Mouse (Mus musculus): ENCODE results near the gene Sdk1.

Sdk1 gene

DNA sequence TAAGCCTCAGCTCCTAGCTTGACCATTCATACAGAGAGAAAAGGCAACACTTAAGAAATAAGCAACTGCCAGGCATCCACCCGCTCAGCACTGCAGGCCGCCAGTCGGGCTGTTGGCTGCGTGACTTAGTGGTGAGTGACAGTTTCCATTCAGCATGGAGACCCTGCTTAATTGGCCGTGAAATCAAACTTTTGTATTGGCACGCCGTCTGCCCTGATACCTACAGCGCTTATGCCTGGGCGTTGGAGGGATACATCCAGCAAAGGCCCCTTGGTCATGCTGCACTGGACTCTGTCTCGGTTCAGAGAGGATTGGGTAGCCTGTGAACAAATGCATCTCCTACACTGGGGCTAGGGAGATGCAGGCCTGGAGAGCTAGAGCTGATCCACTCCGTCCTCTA lies 938.0 kb downstream of the Sdk1 start:
- Histone ChIP-seq H3K27me3 (ENCODE audit: control insufficient read depth, insufficient read depth, low read length, poor library complexity, severe bottlenecking) (no peaks in the 10 kb centered on the region), H3K36me3 (ENCODE audit: control insufficient read depth, insufficient read depth, low read length, poor library complexity, severe bottlenecking) (no peaks in the 10 kb centered on the region)
- no peak for DNase-seq (ENCODE audit: low read depth, low spot score)

DNA sequence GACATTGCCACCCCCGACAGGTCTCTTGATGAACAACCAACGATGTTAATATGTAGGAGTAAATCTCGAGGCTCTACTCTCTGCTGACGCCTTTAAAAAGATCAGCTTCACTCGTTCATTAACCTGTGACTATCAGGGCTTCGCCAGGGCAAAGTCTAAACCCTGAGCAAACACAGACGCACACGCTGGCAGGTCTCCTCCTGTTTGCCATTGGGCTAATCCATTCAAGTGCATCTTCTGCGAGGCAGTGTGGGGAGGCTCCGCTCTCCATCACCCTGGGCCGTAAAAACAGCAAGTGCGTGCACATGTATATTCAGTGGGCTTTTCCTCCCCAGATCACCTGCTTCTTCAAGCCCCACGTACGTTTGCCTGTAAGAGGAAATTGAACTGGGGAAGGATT lies 940.6 kb downstream of the Sdk1 start:
- DNase-seq (ENCODE audit: low read depth, low spot score): no peak

GRCm38 (mm10) chr5:142188765-142189164 lies 947.5 kb downstream of the Sdk1 start:
- Histone ChIP-seq H3K27me3 (ENCODE audit: control insufficient read depth, insufficient read depth, low read length, poor library complexity, severe bottlenecking) (no peaks in the 10 kb centered on the region), H3K36me3 (ENCODE audit: control insufficient read depth, insufficient read depth, low read length, poor library complexity, severe bottlenecking) (no peaks in the 10 kb centered on the region)
- no peak for DNase-seq (ENCODE audit: low read depth, low spot score)

More for the DNA sequence above, 940.6 kb downstream of the Sdk1 start:
- Histone ChIP-seq H3K27me3 (ENCODE audit: control insufficient read depth, insufficient read depth, low read length, poor library complexity, severe bottlenecking) (no peaks in the 10 kb centered on the region), H3K36me3 (ENCODE audit: control insufficient read depth, insufficient read depth, low read length, poor library complexity, severe bottlenecking) (no peaks in the 10 kb centered on the region)

GRCm38 (mm10) chr5:142209911-142210310 lies 968.6 kb downstream of the Sdk1 start:
- H3K27me3 ChIP-seq (ENCODE audit: control insufficient read depth, insufficient read depth, low read length, poor library complexity, severe bottlenecking): no peaks in the 10 kb centered on the region
- no peaks in the 10 kb centered on the region for H3K36me3 ChIP-seq (ENCODE audit: control insufficient read depth, insufficient read depth, low read length, poor library complexity, severe bottlenecking)
- DNase-seq (ENCODE audit: low read depth, low spot score): peak; percentile 8

DNA sequence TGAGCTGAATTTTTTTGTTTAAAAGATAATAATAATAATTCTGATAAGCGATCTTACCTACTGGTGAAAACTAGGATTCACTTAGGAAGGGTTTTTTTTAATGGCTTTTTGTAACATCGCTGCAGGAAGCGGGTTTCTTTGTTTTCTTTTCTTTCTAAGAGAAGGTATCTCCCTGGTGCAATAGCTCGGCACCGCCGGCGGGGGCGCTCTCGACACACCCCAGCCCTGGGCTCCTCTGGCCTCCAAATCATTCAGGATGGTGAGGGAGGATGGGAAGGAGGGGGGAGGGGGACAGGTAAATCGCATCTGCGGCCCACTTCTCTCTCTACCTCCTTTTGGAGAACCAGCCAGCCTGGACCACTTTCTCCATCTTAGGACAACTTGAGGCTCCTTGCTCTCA lies 971.0 kb downstream of the Sdk1 start:
- Histone ChIP-seq H3K36me3 (ENCODE audit: control insufficient read depth, insufficient read depth, low read length, poor library complexity, severe bottlenecking) (no peaks in the 10 kb centered on the region), H3K27me3 (ENCODE audit: control insufficient read depth, insufficient read depth, low read length, poor library complexity, severe bottlenecking) (no peaks in the 10 kb centered on the region)
- DNase-seq (ENCODE audit: low read depth, low spot score): no peak

DNA sequence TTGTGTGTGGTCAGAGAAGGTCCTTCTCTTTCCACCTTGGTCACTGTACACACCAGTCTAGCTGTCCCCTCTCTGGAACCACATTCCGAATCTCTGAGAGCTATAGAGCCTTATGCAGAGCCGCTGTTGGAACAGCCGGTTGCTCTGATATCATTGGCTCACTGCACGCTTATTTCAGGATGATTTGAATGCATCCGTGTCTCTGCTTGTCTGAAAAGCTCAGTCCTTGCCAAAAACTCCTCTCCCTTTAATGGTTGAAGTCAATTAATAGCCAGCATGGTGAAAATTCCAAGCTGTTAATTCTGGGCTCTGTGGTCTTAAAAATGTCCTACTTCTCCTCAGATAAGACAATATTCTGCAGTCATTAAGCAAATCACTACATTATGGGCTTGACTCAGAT lies 974.7 kb downstream of the Sdk1 start:
- DNase-seq (ENCODE audit: low read depth, low spot score): no peak
- H3K27me3 ChIP-seq (ENCODE audit: control insufficient read depth, insufficient read depth, low read length, poor library complexity, severe bottlenecking): no peaks in the 10 kb centered on the region
- no peaks in the 10 kb centered on the region for H3K36me3 ChIP-seq (ENCODE audit: control insufficient read depth, insufficient read depth, low read length, poor library complexity, severe bottlenecking)

DNA sequence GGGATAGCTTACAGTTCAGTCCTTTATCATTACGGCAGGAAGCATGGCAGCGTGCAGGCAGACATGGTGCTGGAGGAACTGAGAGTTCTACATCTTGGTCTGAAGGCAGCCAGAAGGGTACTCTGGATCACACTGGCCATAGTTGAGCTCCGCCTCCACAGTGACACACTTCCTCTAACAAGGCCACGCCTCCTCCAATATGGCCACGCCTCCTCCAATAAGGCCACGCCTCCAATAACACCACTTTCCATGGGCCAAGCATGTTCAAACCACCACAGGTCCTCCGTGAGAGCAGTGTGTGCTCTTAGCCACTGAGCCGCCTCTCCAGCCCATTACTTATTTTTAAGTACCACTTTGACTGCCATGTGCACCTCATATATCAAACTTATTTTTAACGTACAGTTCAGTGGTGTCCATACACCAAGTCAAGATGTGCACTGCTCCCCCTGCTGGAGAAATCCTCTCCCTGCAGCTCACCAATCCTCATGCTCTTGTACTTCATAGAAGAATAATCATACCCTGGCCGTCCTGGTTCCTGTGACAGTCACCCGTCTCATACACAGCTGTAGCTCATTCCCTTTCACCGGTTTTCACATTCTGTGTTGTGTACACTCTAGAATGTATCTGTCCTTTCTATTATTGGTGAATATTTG lies 979.7 kb downstream of the Sdk1 start:
- no peaks in the 10 kb centered on the region for H3K27me3 ChIP-seq (ENCODE audit: control insufficient read depth, insufficient read depth, low read length, poor library complexity, severe bottlenecking)
- DNase-seq (ENCODE audit: low read depth, low spot score): peak; percentile 22
- no peaks in the 10 kb centered on the region for H3K36me3 ChIP-seq (ENCODE audit: control insufficient read depth, insufficient read depth, low read length, poor library complexity, severe bottlenecking)

- Histone ChIP-seq H3K36me3 (ENCODE audit: control insufficient read depth, insufficient read depth, low read length, poor library complexity, severe bottlenecking) (no peaks in the 10 kb centered on the region), H3K27me3 (ENCODE audit: control insufficient read depth, insufficient read depth, low read length, poor library complexity, severe bottlenecking) (no peaks in the 10 kb centered on the region)
- no peak for DNase-seq (ENCODE audit: low read depth, low spot score)
Observed at GRCm38 (mm10) chr5:142228957-142229810, 987.9 kb downstream of the Sdk1 start.

DNA sequence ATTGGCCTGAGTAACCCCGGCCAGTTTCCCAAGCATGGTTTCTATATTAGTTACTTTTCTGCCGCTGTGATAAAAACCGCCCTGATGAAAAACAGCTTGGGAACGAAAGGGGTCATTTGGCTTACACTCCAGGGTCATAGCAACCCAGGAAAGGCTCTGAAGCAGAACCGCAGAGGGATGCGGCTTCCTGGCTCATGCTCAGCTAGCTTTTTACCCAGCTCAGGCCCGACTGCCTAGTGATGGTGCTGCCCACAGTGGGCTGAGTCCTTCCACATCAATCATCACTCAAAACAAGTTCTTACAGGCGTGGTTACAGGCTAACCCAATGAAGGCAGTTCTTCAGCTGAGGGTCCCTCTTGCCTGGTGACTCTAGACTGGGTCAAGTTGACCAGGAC lies 988.5 kb downstream of the Sdk1 start:
- no peaks in the 10 kb centered on the region for H3K36me3 ChIP-seq (ENCODE audit: control insufficient read depth, insufficient read depth, low read length, poor library complexity, severe bottlenecking)
- DNase-seq (ENCODE audit: low read depth, low spot score): no peak
- H3K27me3 ChIP-seq (ENCODE audit: control insufficient read depth, insufficient read depth, low read length, poor library complexity, severe bottlenecking): no peaks in the 10 kb centered on the region

GRCm38 (mm10) chr5:142240288-142240687 lies 999.0 kb downstream of the Sdk1 start:
- no peaks in the 10 kb centered on the region for H3K27me3 ChIP-seq (ENCODE audit: control insufficient read depth, insufficient read depth, low read length, poor library complexity, severe bottlenecking)
- peak; percentile 2 for DNase-seq (ENCODE audit: low read depth, low spot score)
- H3K36me3 ChIP-seq (ENCODE audit: control insufficient read depth, insufficient read depth, low read length, poor library complexity, severe bottlenecking): no peaks in the 10 kb centered on the region

GRCm38 (mm10) chr5:142242597-142242996 lies 1001.3 kb downstream of the Sdk1 start:
- no peaks in the 10 kb centered on the region for H3K27me3 ChIP-seq (ENCODE audit: control insufficient read depth, insufficient read depth, low read length, poor library complexity, severe bottlenecking)
- DNase-seq (ENCODE audit: low read depth, low spot score): no peak
- no peaks in the 10 kb centered on the region for H3K36me3 ChIP-seq (ENCODE audit: control insufficient read depth, insufficient read depth, low read length, poor library complexity, severe bottlenecking)

DNA sequence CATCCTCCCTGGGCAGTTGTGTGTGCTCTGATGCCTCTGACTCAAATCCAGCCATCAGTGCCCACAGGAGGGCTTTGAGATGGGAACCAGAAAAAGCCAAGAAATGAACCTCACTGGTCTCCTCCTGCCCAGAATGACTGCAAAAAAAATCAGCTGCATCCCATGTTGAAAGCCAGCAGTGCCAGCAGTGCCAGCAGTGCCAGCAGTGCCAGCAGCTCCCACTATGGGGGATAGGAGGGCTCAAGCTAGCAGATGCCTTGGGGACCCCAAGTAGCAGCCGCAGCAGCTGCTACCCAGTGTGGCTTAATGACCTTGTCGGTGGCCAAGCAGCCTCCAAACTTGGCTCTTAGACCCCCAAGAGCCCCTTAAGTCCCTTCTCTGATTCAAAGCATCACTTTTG lies 1001.8 kb downstream of the Sdk1 start:
- Histone ChIP-seq H3K36me3 (ENCODE audit: control insufficient read depth, insufficient read depth, low read length, poor library complexity, severe bottlenecking) (no peaks in the 10 kb centered on the region), H3K27me3 (ENCODE audit: control insufficient read depth, insufficient read depth, low read length, poor library complexity, severe bottlenecking) (no peaks in the 10 kb centered on the region)
- DNase-seq (ENCODE audit: low read depth, low spot score): no peak

DNA sequence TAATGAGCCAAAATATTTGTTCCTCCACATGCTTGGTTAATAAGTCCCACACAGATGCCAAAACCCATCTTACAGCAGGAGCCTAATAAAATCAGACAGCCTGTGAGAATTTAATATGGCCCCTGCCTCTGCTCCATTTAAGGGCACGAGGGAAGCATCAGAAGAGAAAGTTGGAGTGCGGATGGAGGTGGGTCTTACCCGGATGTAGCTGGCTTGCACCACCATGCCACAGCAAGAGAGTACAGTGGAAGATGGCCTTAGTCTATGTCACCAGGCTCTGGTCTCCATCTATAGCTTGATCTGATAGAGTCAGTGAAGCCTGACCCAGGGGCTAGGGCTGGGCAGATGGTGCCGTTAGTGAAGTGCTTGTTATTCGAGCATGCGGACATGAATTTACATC lies 1014.9 kb downstream of the Sdk1 start:
- Histone ChIP-seq H3K36me3 (ENCODE audit: control insufficient read depth, insufficient read depth, low read length, poor library complexity, severe bottlenecking) (no peaks in the 10 kb centered on the region), H3K27me3 (ENCODE audit: control insufficient read depth, insufficient read depth, low read length, poor library complexity, severe bottlenecking) (no peaks in the 10 kb centered on the region)
- DNase-seq (ENCODE audit: low read depth, low spot score): no peak

DNA sequence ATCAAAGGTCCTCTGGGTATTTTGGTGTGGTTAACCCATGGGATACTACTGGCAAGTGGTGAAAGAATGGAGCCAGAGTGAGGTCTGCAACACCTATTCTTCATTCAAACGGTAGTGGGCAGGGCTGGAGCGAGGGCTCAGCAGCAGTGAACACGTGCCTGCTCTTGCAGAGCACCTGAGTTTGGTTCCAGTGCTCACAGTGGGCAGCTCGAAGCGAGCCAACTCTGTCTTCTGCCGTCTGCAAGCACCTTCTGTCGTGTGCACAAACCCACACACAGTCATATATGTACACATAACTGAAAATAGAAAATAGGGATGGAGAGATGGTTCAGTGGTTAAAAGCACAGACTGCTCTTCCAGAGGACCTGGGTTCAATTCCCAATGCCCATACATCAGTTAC lies 1017.4 kb downstream of the Sdk1 start:
- no peaks in the 10 kb centered on the region for H3K27me3 ChIP-seq (ENCODE audit: control insufficient read depth, insufficient read depth, low read length, poor library complexity, severe bottlenecking)
- no peak for DNase-seq (ENCODE audit: low read depth, low spot score)
- no peaks in the 10 kb centered on the region for H3K36me3 ChIP-seq (ENCODE audit: control insufficient read depth, insufficient read depth, low read length, poor library complexity, severe bottlenecking)

- Histone ChIP-seq H3K27me3 (ENCODE audit: control insufficient read depth, insufficient read depth, low read length, poor library complexity, severe bottlenecking) (no peaks in the 10 kb centered on the region), H3K36me3 (ENCODE audit: control insufficient read depth, insufficient read depth, low read length, poor library complexity, severe bottlenecking) (no peaks in the 10 kb centered on the region)
- DNase-seq (ENCODE audit: low read depth, low spot score): no peak
Observed at GRCm38 (mm10) chr5:142262060-142262459, 1020.8 kb downstream of the Sdk1 start.
